Mouse (Mus musculus) C2C12 (cell line): ENCODE data around the gene Tcf15.

Experiments
- FOSL1 ChIP-seq: IDR thresholded peaks from one replicate; pipeline ENCODE4 v1.8.0; 2011; ENCODE audit warnings: mild to moderate bottlenecking, low read length; ENCODE audit not compliant: poor library complexity, insufficient read depth, severe bottlenecking
- MYOD1 ChIP-seq: IDR thresholded peaks from one replicate; pipeline ENCODE4 v1.6.1; 2011; ENCODE audit warnings: low read depth; ENCODE audit not compliant: control insufficient read depth, insufficient read length

DNA sequence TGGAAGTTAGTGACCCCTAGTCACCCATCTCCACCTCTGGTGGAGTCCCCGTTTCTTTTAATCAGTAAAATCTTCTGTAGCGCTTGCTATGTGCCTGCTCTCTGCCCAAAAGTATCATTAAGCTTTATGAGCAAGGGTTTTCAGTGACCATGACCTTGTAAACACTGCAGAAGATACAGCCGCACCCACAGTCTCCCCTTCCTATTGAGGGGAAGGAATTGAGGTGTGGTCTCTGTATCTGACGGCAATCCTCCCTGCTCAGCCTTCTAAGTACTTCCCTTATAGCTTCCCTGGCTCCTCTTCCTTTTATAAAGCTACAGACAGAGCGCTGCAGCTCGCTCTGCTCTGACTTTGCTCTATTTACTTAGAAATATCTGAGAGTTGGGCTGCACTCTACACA lies 13.1 kb downstream of the Tcf15 start:
- no peak for TF ChIP-seq MYOD1
- no peak for TF ChIP-seq FOSL1
